Mouse (Mus musculus): Measurements from ENCODE around the gene Bicra. TPM values are rescaled to one million over a fixed set of nuclear protein-coding genes. Genes with fewer than 3 reads are reported as not detected.

Gene Bicra
- polyA plus RNA-seq, 1 experiment from 2014 or later = 8.3 TPM

DNA sequence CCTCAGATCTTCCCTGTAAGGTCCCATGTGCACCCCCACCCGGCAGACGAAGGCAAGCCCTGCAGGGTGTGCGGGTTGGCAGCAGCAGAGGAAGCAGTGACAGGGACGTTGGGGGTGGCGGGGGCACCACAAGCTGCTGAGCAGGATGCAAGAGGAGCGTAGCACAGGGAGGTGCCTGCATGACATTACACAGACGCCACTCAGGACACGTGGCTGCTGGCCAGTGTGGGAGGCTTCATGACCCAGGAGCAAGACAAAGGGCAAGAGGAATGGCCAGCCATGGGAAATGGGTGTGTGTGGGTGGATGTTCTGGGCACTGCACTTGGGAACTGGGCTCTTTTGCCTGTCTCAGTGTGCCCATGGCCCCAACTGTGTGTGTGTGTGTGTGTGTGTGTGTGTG is 67.5 kb downstream of the Bicra start:
- 84% methylated on average over 8 of the region's 8 CpGs for WGBS
- Histone ChIP-seq H3K4me2 (replicated peaks; ENCODE audit: low read depth, low read length) (no peak overlapping the region), H3K4me3 (ENCODE audit: low read depth, low read length) (no peak overlapping the region), H3K4me1 (ENCODE audit: control insufficient read depth, insufficient read depth, low read length) (no peaks in the 10 kb centered on the region), H3K36me3 (ENCODE audit: control insufficient read depth, insufficient read depth, low read length) (peaks cover 31% of the 10 kb centered on the region), H3K9ac (replicated peaks; ENCODE audit: low read depth, low read length) (no peak overlapping the region), H3K27ac (ENCODE audit: low read length) (no peak overlapping the region), H3K27me3 (ENCODE audit: control insufficient read depth, insufficient read depth, low read length) (no peaks in the 10 kb centered on the region), H3K9me3 (ENCODE audit: control insufficient read depth, low read depth, low read length) (no peaks in the 10 kb centered on the region)
- ATAC-seq (ENCODE audit: insufficient number of reproducible peaks, insufficient read depth, low FRiP score, low read depth) = no peak

DNA sequence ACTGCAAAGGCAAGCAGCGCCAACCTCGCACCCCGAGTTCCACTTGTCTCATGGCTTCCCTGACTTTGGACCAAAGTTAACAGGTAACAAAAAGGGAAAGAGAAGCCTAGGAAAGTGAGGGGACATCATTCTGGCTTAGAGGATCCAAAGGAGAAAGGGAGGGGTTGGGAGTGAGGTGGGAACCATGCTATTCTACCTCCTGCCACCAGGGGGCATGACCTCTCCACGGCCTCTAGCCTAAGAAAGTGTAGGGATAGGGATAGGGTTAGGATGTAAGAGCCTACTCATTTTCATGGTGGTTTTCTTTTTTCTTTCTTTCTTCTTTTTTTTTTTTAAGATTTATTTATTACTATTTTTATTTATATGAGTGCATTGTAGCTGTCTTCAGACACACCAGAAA is 71.8 kb downstream of the Bicra start:
- H3K27ac ChIP-seq (ENCODE audit: low read length) = no peak overlapping the region
- H3K4me2 ChIP-seq (replicated peaks; ENCODE audit: low read depth, low read length) = no peak overlapping the region
- no peaks in the 10 kb centered on the region for H3K27me3 ChIP-seq (ENCODE audit: control insufficient read depth, insufficient read depth, low read length)
- WGBS = 81% methylated on average over 4 of the region's 4 CpGs
- no peaks in the 10 kb centered on the region for H3K4me1 ChIP-seq (ENCODE audit: control insufficient read depth, insufficient read depth, low read length)
- H3K9ac ChIP-seq (replicated peaks; ENCODE audit: low read depth, low read length) = no peak overlapping the region
- H3K9me3 ChIP-seq (ENCODE audit: control insufficient read depth, low read depth, low read length) = no peaks in the 10 kb centered on the region
- no peak overlapping the region for H3K4me3 ChIP-seq (ENCODE audit: low read depth, low read length)
- H3K36me3 ChIP-seq (ENCODE audit: control insufficient read depth, insufficient read depth, low read length) = peaks cover 42% of the 10 kb centered on the region
- ATAC-seq (ENCODE audit: insufficient number of reproducible peaks, insufficient read depth, low FRiP score, low read depth) = no peak

DNA sequence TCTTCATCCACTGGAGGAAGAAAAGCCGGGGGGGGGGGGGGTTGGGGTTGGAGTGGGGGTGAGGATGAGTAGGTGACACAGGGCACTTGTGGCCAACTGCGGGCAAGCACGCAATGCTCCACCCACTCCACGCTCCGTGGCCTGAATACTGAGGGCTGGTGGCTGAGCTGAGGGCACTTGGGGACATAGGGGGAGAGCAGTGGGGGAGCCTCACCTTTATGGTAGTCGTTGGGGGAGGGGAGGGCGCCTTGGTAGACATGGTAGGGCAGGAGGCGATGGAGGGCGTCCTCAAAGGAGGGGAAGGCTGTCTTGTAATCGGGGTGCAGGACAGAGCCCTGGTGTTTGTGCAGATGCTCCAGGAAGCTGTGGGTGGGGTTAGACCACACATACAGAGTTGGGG is 72.3 kb downstream of the Bicra start:
- H3K4me1 ChIP-seq (ENCODE audit: control insufficient read depth, insufficient read depth, low read length) = no peaks in the 10 kb centered on the region
- 91% methylated on average over 10 of the region's 10 CpGs for WGBS
- H3K9me3 ChIP-seq (ENCODE audit: control insufficient read depth, low read depth, low read length) = no peaks in the 10 kb centered on the region
- H3K36me3 ChIP-seq (ENCODE audit: control insufficient read depth, insufficient read depth, low read length) = peaks cover 42% of the 10 kb centered on the region
- no peak overlapping the region for H3K9ac ChIP-seq (replicated peaks; ENCODE audit: low read depth, low read length)
- H3K27ac ChIP-seq (ENCODE audit: low read length) = no peak overlapping the region
- no peaks in the 10 kb centered on the region for H3K27me3 ChIP-seq (ENCODE audit: control insufficient read depth, insufficient read depth, low read length)
- H3K4me3 ChIP-seq (ENCODE audit: low read depth, low read length) = no peak overlapping the region
- H3K4me2 ChIP-seq (replicated peaks; ENCODE audit: low read depth, low read length) = no peak overlapping the region
- ATAC-seq (ENCODE audit: insufficient number of reproducible peaks, insufficient read depth, low FRiP score, low read depth) = no peak

DNA sequence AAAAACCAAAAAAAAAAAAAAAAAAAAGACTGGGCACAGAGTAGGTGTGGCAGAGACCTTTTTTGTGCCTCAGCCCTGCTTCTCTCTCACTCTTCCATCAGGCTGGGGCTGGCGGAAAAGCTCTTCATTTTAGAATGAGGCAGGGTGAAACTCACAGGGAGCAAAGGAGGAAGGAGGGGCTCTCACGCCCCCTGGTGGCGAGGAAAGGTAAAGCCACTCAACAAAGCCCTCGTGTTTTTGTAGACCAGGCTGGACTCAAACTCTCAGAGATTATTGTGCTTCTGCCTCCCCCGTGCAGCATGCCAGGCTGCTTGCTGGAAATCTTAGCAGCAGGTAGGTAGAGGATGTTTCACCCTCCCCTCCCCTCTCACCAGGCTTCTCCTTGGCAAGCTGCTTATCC is 73.0 kb downstream of the Bicra start:
- Histone ChIP-seq H3K4me3 (ENCODE audit: low read depth, low read length) (no peak overlapping the region), H3K27me3 (ENCODE audit: control insufficient read depth, insufficient read depth, low read length) (no peaks in the 10 kb centered on the region), H3K4me2 (replicated peaks; ENCODE audit: low read depth, low read length) (no peak overlapping the region), H3K36me3 (ENCODE audit: control insufficient read depth, insufficient read depth, low read length) (peaks cover 47% of the 10 kb centered on the region), H3K9ac (replicated peaks; ENCODE audit: low read depth, low read length) (no peak overlapping the region), H3K9me3 (ENCODE audit: control insufficient read depth, low read depth, low read length) (no peaks in the 10 kb centered on the region), H3K4me1 (ENCODE audit: control insufficient read depth, insufficient read depth, low read length) (no peaks in the 10 kb centered on the region), H3K27ac (ENCODE audit: low read length) (no peak overlapping the region)
- WGBS = 62% methylated on average over 5 of the region's 5 CpGs
- ATAC-seq (ENCODE audit: insufficient number of reproducible peaks, insufficient read depth, low FRiP score, low read depth) = no peak

DNA sequence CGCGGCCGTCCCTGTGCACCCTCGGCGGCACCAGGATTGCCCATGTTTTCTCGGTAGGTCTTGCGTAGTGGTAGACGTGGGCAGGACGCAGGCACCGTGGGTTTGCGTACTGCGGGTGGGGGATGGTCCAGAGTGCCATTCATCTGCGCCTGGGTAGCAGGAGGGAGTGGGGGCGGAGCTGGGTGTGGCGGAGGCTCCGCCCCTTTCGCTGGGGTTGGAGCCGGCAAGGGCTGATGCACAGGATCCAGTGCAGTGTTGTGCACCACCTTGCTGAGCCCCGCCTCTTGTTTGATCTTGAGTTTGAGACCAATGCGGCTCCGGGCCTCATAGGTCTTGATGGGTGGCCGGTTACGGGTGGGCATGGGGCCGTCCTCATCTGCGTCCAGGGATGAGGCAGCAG is 75.5 kb downstream of the Bicra start:
- Histone ChIP-seq H3K4me2 (replicated peaks; ENCODE audit: low read depth, low read length) (no peak overlapping the region), H3K27ac (ENCODE audit: low read length) (no peak overlapping the region), H3K27me3 (ENCODE audit: control insufficient read depth, insufficient read depth, low read length) (no peaks in the 10 kb centered on the region), H3K36me3 (ENCODE audit: control insufficient read depth, insufficient read depth, low read length) (peaks cover 36% of the 10 kb centered on the region), H3K9me3 (ENCODE audit: control insufficient read depth, low read depth, low read length) (no peaks in the 10 kb centered on the region), H3K4me3 (ENCODE audit: low read depth, low read length) (no peak overlapping the region), H3K4me1 (ENCODE audit: control insufficient read depth, insufficient read depth, low read length) (no peaks in the 10 kb centered on the region), H3K9ac (replicated peaks; ENCODE audit: low read depth, low read length) (no peak overlapping the region)
- 0 out of 2 replicates have a peak, but pooled peaks have one; percentile 16 for ATAC-seq (ENCODE audit: insufficient number of reproducible peaks, insufficient read depth, low FRiP score, low read depth)
- WGBS = 74% methylated on average over 25 of the region's 25 CpGs

DNA sequence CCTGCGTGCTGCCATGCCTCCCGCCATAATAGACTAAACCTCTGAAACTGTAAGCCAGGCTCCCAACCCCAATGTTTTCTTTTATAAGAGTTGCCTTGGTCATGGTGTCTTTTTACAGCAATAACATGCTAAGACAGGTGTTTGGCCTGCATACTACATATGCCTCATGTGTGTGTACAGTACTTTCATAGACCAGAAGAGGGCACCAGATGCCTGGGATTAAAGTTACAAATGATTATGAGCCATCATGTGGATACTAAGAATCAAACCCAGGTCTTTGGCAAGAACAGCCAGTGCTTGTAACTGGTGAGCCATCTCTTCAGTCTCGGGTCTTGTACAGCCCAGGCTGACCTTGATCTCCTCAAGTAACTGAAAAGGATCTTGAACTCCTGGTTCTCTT is 78.0 kb downstream of the Bicra start:
- Histone ChIP-seq H3K9me3 (ENCODE audit: control insufficient read depth, low read depth, low read length) (no peaks in the 10 kb centered on the region), H3K27ac (ENCODE audit: low read length) (no peak overlapping the region), H3K4me1 (ENCODE audit: control insufficient read depth, insufficient read depth, low read length) (no peaks in the 10 kb centered on the region; the same call in 1 of the 2 replicates), H3K27me3 (ENCODE audit: control insufficient read depth, insufficient read depth, low read length) (no peaks in the 10 kb centered on the region), H3K4me2 (replicated peaks; ENCODE audit: low read depth, low read length) (no peak overlapping the region), H3K9ac (replicated peaks; ENCODE audit: low read depth, low read length) (no peak overlapping the region), H3K36me3 (ENCODE audit: control insufficient read depth, insufficient read depth, low read length) (peaks cover 21% of the 10 kb centered on the region), H3K4me3 (ENCODE audit: low read depth, low read length) (no peak overlapping the region)
- ATAC-seq (ENCODE audit: insufficient number of reproducible peaks, insufficient read depth, low FRiP score, low read depth) = no peak
- 85% methylated on average over 3 of the region's 3 CpGs for WGBS

GRCm38 (mm10) chr7:15968322-15968721 is 79.4 kb downstream of the Bicra start:
- Histone ChIP-seq H3K9ac (replicated peaks; ENCODE audit: low read depth, low read length) (no peak overlapping the region), H3K36me3 (ENCODE audit: control insufficient read depth, insufficient read depth, low read length) (peaks cover 14% of the 10 kb centered on the region), H3K4me3 (ENCODE audit: low read depth, low read length) (no peak overlapping the region), H3K4me2 (replicated peaks; ENCODE audit: low read depth, low read length) (no peak overlapping the region), H3K9me3 (ENCODE audit: control insufficient read depth, low read depth, low read length) (no peaks in the 10 kb centered on the region), H3K4me1 (ENCODE audit: control insufficient read depth, insufficient read depth, low read length) (peaks cover under 1% of the 10 kb centered on the region; the same call in 1 of the 2 replicates), H3K27ac (ENCODE audit: low read length) (no peak overlapping the region), H3K27me3 (ENCODE audit: control insufficient read depth, insufficient read depth, low read length) (no peaks in the 10 kb centered on the region)
- ATAC-seq (ENCODE audit: insufficient number of reproducible peaks, insufficient read depth, low FRiP score, low read depth) = no peak
- 86% methylated on average over 8 of the region's 8 CpGs for WGBS

DNA sequence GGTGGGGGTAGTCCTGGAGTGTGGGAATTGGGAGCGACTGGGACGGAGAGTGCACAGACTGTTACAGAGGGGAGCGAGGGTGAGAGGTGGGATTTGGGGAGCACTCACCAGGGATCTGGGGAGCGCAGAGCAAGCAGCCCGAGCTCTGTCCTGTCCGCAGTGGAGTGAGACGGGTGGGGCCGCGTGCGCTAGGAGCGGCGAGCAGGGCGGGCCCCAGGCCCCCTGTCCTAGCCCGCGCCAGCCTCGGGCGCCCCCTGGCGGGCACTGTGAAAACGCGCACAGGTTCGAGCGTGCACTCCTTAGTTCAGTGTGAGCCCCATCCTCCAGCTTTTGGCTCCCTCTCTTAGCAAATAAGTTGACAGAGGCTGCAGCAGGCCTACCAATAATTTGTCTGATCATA is 80.4 kb downstream of the Bicra start, which contains the start of gene Ehd2:
Ehd2 (minus strand) TSS at position 256 of the 400 bp plus-strand sequence.
- H3K27me3 ChIP-seq (ENCODE audit: control insufficient read depth, insufficient read depth, low read length) = no peaks in the 10 kb centered on the region
- no peak within 1 kb of the TSS for H3K27ac ChIP-seq (ENCODE audit: low read length)
- peaks cover 11% of the 10 kb centered on the region for H3K4me1 ChIP-seq (ENCODE audit: control insufficient read depth, insufficient read depth, low read length)
- WGBS = 1% methylated on average over 22 of the region's 22 CpGs
- H3K4me2 ChIP-seq (replicated peaks; ENCODE audit: low read depth, low read length) = peak within 1 kb of the TSS; percentile 43
- peak within 1 kb of the TSS; percentile 42 for H3K4me3 ChIP-seq (ENCODE audit: low read depth, low read length)
- peak within 1 kb of the TSS; percentile 36 for H3K9ac ChIP-seq (replicated peaks; ENCODE audit: low read depth, low read length)
- H3K36me3 ChIP-seq (ENCODE audit: control insufficient read depth, insufficient read depth, low read length) = peaks cover 14% of the 10 kb centered on the region
- no peaks in the 10 kb centered on the region for H3K9me3 ChIP-seq (ENCODE audit: control insufficient read depth, low read depth, low read length)
- ATAC-seq (ENCODE audit: insufficient number of reproducible peaks, insufficient read depth, low FRiP score, low read depth) = peak; percentile 87; the same call in 1 of the 2 replicates

- WGBS = 75% methylated on average over 3 of the region's 3 CpGs
- H3K4me2 ChIP-seq (replicated peaks; ENCODE audit: low read depth, low read length) = peak overlapping the region; percentile 43
- peak overlapping the region; percentile 42 for H3K4me3 ChIP-seq (ENCODE audit: low read depth, low read length)
- H3K9me3 ChIP-seq (ENCODE audit: control insufficient read depth, low read depth, low read length) = no peaks in the 10 kb centered on the region
- peaks cover 6% of the 10 kb centered on the region for H3K36me3 ChIP-seq (ENCODE audit: control insufficient read depth, insufficient read depth, low read length)
- peaks cover 19% of the 10 kb centered on the region for H3K4me1 ChIP-seq (ENCODE audit: control insufficient read depth, insufficient read depth, low read length)
- H3K9ac ChIP-seq (replicated peaks; ENCODE audit: low read depth, low read length) = no peak overlapping the region
- no peak overlapping the region for H3K27ac ChIP-seq (ENCODE audit: low read length)
- no peaks in the 10 kb centered on the region for H3K27me3 ChIP-seq (ENCODE audit: control insufficient read depth, insufficient read depth, low read length)
- no peak for ATAC-seq (ENCODE audit: insufficient number of reproducible peaks, insufficient read depth, low FRiP score, low read depth)
These were observed 81.2 kb downstream of the Bicra start for GRCm38 (mm10) chr7:15966489-15966888.
